Mouse (Mus musculus): ENCODE data around the gene Ambn. TPM values are rescaled to one million over a fixed set of nuclear protein-coding genes. Genes with fewer than 3 reads are reported as not detected.
"Not testable (repeated sequence)": the region's sequence is repeated elsewhere in the genome, so short reads cannot be mapped to it uniquely, and the experiment has no call there.

Ambn gene
- 0.21 TPM in 1 of 2 replicates, not detected in the other for polyA plus RNA-seq (2015; fragmentation: Nextera tagmentation; extraction: Ambion mirVana)

GRCm38 (mm10) chr5:88455691-88456090 is at the start of gene Ambn:
TSS of gene Ambn (plus strand) at chr5:88455991.
- Histone ChIP-seq H3K4me3 (replicated peaks) (no peak within 1 kb of the TSS), H3K9me3 (no peaks in the 10 kb centered on the region)

GRCm38 (mm10) chr5:88420319-88421065 is 35.3 kb upstream of the Ambn start:
- H3K4me1 ChIP-seq (replicated peaks), result no peaks in the 10 kb centered on the region
- H3K9me3 ChIP-seq, result no peaks in the 10 kb centered on the region
- 93% methylated on average over 8 of the region's 8 CpGs for WGBS
- H3K4me2 ChIP-seq (replicated peaks), result no peak overlapping the region
- H3K27me3 ChIP-seq, result no peaks in the 10 kb centered on the region
- ATAC-seq, result no peak
- H3K27ac ChIP-seq, result no peak overlapping the region
- no peak overlapping the region for H3K9ac ChIP-seq (replicated peaks)
- H3K36me3 ChIP-seq, result no peaks in the 10 kb centered on the region
- no peak overlapping the region for H3K4me3 ChIP-seq (replicated peaks)

More at GRCm38 (mm10) chr5:88455691-88456090, at the start of gene Ambn:
- H3K36me3 ChIP-seq, result no peaks in the 10 kb centered on the region
- no peak for ATAC-seq
- H3K27ac ChIP-seq, result no peak within 1 kb of the TSS
- no peaks in the 10 kb centered on the region for H3K27me3 ChIP-seq
- no peak within 1 kb of the TSS for H3K9ac ChIP-seq (replicated peaks)
- H3K4me1 ChIP-seq (replicated peaks), result no peaks in the 10 kb centered on the region
- no peak within 1 kb of the TSS for H3K4me2 ChIP-seq (replicated peaks)
- WGBS, result 89% methylated on average over 3 of the region's 3 CpGs

GRCm38 (mm10) chr5:88424892-88425291 is 30.9 kb upstream of the Ambn start:
- WGBS, result 84% methylated on average over 2 of the region's 2 CpGs
- not testable (repeated sequence) for H3K9me3 ChIP-seq; H3K36me3 ChIP-seq; H3K4me3 ChIP-seq (replicated peaks); H3K4me2 ChIP-seq (replicated peaks); H3K27me3 ChIP-seq; H3K4me1 ChIP-seq (replicated peaks); H3K9ac ChIP-seq (replicated peaks); ATAC-seq; H3K27ac ChIP-seq

- no peaks in the 10 kb centered on the region for H3K36me3 ChIP-seq
- 28% methylated on average over 1 of the region's 1 CpGs for WGBS
- no peak overlapping the region for H3K4me3 ChIP-seq (replicated peaks)
- H3K9ac ChIP-seq (replicated peaks), result no peak overlapping the region
- peak; percentile 63; the same call in 1 of the 2 replicates for ATAC-seq
- H3K27ac ChIP-seq, result no peak overlapping the region
- no peak overlapping the region for H3K4me2 ChIP-seq (replicated peaks)
- H3K9me3 ChIP-seq, result no peaks in the 10 kb centered on the region
- 0 out of 2 replicates have a peak, but pooled peaks cover 6% of the 10 kb centered on the region for H3K4me1 ChIP-seq (replicated peaks)
- no peaks in the 10 kb centered on the region for H3K27me3 ChIP-seq
Observed at GRCm38 (mm10) chr5:88426753-88427152, 29.0 kb upstream of the Ambn start.

GRCm38 (mm10) chr5:88467471-88467870 is 11.7 kb downstream of the Ambn start:
- Histone ChIP-seq H3K36me3 (no peaks in the 10 kb centered on the region), H3K9me3 (no peaks in the 10 kb centered on the region), H3K4me3 (replicated peaks) (no peak overlapping the region), H3K4me2 (replicated peaks) (no peak overlapping the region), H3K27me3 (no peaks in the 10 kb centered on the region), H3K4me1 (replicated peaks) (no peaks in the 10 kb centered on the region), H3K27ac (no peak overlapping the region), H3K9ac (replicated peaks) (no peak overlapping the region)
- no peak for ATAC-seq
- 96% methylated on average over 2 of the region's 2 CpGs for WGBS

GRCm38 (mm10) chr5:88468807-88469704 is 13.3 kb downstream of the Ambn start:
- H3K4me2 ChIP-seq (replicated peaks), result no peak overlapping the region
- no peak overlapping the region for H3K27ac ChIP-seq
- H3K27me3 ChIP-seq, result no peaks in the 10 kb centered on the region
- H3K4me1 ChIP-seq (replicated peaks), result no peaks in the 10 kb centered on the region
- 91% methylated on average over 4 of the region's 4 CpGs for WGBS
- H3K9me3 ChIP-seq, result no peaks in the 10 kb centered on the region
- no peak overlapping the region for H3K9ac ChIP-seq (replicated peaks)
- no peaks in the 10 kb centered on the region for H3K36me3 ChIP-seq
- ATAC-seq, result no peak
- no peak overlapping the region for H3K4me3 ChIP-seq (replicated peaks)

GRCm38 (mm10) chr5:88487675-88488074 is 31.9 kb downstream of the Ambn start, which contains the start of gene Enam:
TSS of gene Enam (plus strand) at chr5:88487975.
- Histone ChIP-seq H3K9me3 (no peaks in the 10 kb centered on the region), H3K9ac (replicated peaks) (no peak within 1 kb of the TSS), H3K4me2 (replicated peaks) (no peak within 1 kb of the TSS), H3K36me3 (no peaks in the 10 kb centered on the region), H3K4me1 (replicated peaks) (no peaks in the 10 kb centered on the region), H3K27ac (no peak within 1 kb of the TSS), H3K27me3 (no peaks in the 10 kb centered on the region), H3K4me3 (replicated peaks) (no peak within 1 kb of the TSS)
- ATAC-seq, result no peak

- no peaks in the 10 kb centered on the region for H3K4me1 ChIP-seq (replicated peaks)
Observed at GRCm38 (mm10) chr5:88489004-88489403, 33.2 kb downstream of the Ambn start.

GRCm38 (mm10) chr5:88491111-88491510 is 35.3 kb downstream of the Ambn start:
- Histone ChIP-seq H3K9me3 (no peaks in the 10 kb centered on the region), H3K4me3 (replicated peaks) (no peak overlapping the region), H3K36me3 (no peaks in the 10 kb centered on the region), H3K27me3 (no peaks in the 10 kb centered on the region), H3K9ac (replicated peaks) (no peak overlapping the region), H3K4me2 (replicated peaks) (no peak overlapping the region), H3K27ac (no peak overlapping the region), H3K4me1 (replicated peaks) (no peaks in the 10 kb centered on the region)
- WGBS, result 47% methylated on average over 5 of the region's 5 CpGs
- no peak for ATAC-seq

More at GRCm38 (mm10) chr5:88489004-88489403, 33.2 kb downstream of the Ambn start:
- no peak overlapping the region for H3K4me3 ChIP-seq (replicated peaks)
- H3K27me3 ChIP-seq, result no peaks in the 10 kb centered on the region
- H3K9me3 ChIP-seq, result no peaks in the 10 kb centered on the region
- no peaks in the 10 kb centered on the region for H3K36me3 ChIP-seq
- H3K4me2 ChIP-seq (replicated peaks), result no peak overlapping the region
- WGBS, result 81% methylated on average over 2 of the region's 2 CpGs
- ATAC-seq, result no peak
- H3K9ac ChIP-seq (replicated peaks), result no peak overlapping the region
- no peak overlapping the region for H3K27ac ChIP-seq

- H3K9me3 ChIP-seq, result no peaks in the 10 kb centered on the region
- no peaks in the 10 kb centered on the region for H3K4me1 ChIP-seq (replicated peaks)
- ATAC-seq, result no peak
- H3K9ac ChIP-seq (replicated peaks), result no peak overlapping the region
- H3K27ac ChIP-seq, result no peak overlapping the region
- no peak overlapping the region for H3K4me2 ChIP-seq (replicated peaks)
- H3K4me3 ChIP-seq (replicated peaks), result no peak overlapping the region
- H3K27me3 ChIP-seq, result no peaks in the 10 kb centered on the region
- over 99% methylated on average over 3 of the region's 3 CpGs for WGBS
- H3K36me3 ChIP-seq, result no peaks in the 10 kb centered on the region
Observed at GRCm38 (mm10) chr5:88499781-88500180, 44.0 kb downstream of the Ambn start.

GRCm38 (mm10) chr5:88508555-88508954 is 52.8 kb downstream of the Ambn start:
- no peaks in the 10 kb centered on the region for H3K36me3 ChIP-seq
- no peak overlapping the region for H3K27ac ChIP-seq
- H3K4me3 ChIP-seq (replicated peaks), result no peak overlapping the region
- no peaks in the 10 kb centered on the region for H3K4me1 ChIP-seq (replicated peaks)
- H3K27me3 ChIP-seq, result no peaks in the 10 kb centered on the region
- no peaks in the 10 kb centered on the region for H3K9me3 ChIP-seq
- no peak for ATAC-seq
- no peak overlapping the region for H3K4me2 ChIP-seq (replicated peaks)
- H3K9ac ChIP-seq (replicated peaks), result no peak overlapping the region
- WGBS, result 57% methylated on average over 1 of the region's 1 CpGs

GRCm38 (mm10) chr5:88508990-88509389 is 53.2 kb downstream of the Ambn start:
- H3K4me2 ChIP-seq (replicated peaks), result no peak overlapping the region
- ATAC-seq, result no peak
- H3K4me3 ChIP-seq (replicated peaks), result no peak overlapping the region
- H3K36me3 ChIP-seq, result no peaks in the 10 kb centered on the region
- H3K27me3 ChIP-seq, result no peaks in the 10 kb centered on the region
- no peaks in the 10 kb centered on the region for H3K4me1 ChIP-seq (replicated peaks)
- H3K27ac ChIP-seq, result no peak overlapping the region
- 77% methylated on average over 1 of the region's 1 CpGs for WGBS
- H3K9me3 ChIP-seq, result no peaks in the 10 kb centered on the region
- no peak overlapping the region for H3K9ac ChIP-seq (replicated peaks)

Data from midbrain, embryonic 13.5 days (tissue).